Mouse (Mus musculus): ENCODE data around the gene Lamc1. TPM values are rescaled to one million over a fixed set of nuclear protein-coding genes. Genes with fewer than 3 reads are reported as not detected.

Lamc1 gene
- total RNA-seq, 2 experiments from 2014 or later: 67.7 to 71.6 TPM

GRCm38 (mm10) chr1:153326226-153326625 is 6.4 kb downstream of the Lamc1 start:
- Histone ChIP-seq H3K27ac (0 out of 2 replicates have a peak overlapping the region, but pooled peaks have one; percentile 28), H3K4me3 (no peak overlapping the region)
- TF ChIP-seq CTCF (IDR thresholded peaks at IDR 0.05): no peak
- DNase-seq: no peak
- intact Hi-C loops (cut with DNase I): no loop called here

DNA sequence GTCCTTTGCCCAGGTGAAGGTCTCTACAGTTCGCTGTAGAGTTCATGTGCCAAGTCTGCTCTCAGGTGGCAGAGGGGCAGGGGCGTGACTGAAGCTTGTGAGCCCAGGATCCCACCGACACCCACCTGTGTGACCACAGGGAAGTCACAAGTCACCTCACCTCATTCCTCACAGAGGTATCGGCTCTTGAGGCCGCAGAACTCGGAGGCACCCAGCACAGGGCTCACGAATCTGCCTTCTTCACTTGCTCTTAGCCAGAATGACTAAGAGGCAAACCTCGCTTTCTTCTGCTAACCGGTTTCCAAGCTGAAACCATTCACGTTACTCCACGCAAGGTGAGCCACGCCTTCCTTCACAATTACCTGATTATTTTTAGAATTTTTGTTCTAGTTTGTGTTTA is 11.2 kb downstream of the Lamc1 start:
- DNase-seq: no peak
- Histone ChIP-seq H3K4me3 (peak overlapping the region; percentile 15), H3K27ac (peak overlapping the region; percentile 64)
- intact Hi-C loops (cut with DNase I): no loop called here
- TF ChIP-seq CTCF (IDR thresholded peaks at IDR 0.05): no peak

DNA sequence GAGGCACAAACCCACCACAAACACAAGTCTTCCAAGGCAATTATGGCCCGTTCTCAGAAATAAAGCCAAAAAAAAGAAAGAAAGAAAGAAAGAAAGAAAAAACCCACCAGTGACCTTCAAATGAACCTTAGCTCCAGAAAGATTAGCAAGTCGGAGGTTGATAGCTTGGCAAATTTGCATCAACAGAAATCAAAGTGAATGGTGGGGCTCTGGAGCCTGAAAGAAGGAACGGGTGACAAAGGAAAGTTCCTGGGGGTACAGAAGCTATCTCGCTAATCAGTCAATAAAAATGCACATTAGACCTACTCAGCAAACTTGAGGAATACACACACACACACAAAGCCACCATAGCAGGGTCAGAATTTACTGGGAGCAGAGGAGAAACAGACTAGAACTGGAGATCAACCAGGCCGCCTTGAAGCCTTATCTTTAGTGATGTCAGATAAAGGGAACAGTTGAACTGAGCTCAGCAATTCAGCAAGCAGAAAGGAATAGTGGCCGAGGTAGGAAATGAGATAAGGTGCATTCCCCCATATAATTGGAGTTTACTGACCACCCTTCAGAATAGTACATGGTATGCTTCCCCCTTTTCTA is 11.9 kb downstream of the Lamc1 start:
- TF ChIP-seq CTCF (IDR thresholded peaks at IDR 0.05): no peak
- peak overlapping the region; percentile 23; the same call in 1 of the 2 replicates for H3K4me3 ChIP-seq
- DNase-seq: no peak
- peak overlapping the region; percentile 58 for H3K27ac ChIP-seq
- intact Hi-C loops (cut with DNase I): no loop called here

GRCm38 (mm10) chr1:153320121-153320520 is 12.5 kb downstream of the Lamc1 start:
- intact Hi-C loops (cut with DNase I): no loop called here
- no peak for TF ChIP-seq CTCF (IDR thresholded peaks at IDR 0.05)
- Histone ChIP-seq H3K27ac (peak overlapping the region; percentile 58), H3K4me3 (peak overlapping the region; percentile 23)
- DNase-seq: no peak

DNA sequence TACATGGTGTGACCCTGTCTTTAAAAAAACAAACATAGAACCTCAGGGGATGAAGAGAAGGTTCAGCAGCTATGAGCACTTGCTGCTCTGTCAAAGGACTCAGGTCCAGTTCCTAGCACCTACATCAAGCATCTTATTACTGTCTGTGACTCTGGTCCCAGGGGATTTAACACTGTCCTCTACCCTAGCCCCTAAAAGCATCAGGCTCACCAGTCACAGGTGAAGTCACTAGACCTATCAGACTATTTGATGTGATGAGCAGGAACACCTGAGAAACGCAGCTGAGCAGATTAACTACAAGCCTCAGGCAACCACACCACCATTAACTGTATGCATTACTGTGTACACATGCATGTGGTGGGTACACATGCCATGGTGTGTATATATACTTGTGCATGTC is 13.8 kb downstream of the Lamc1 start:
- intact Hi-C loops (cut with DNase I): no loop called here
- no peak for TF ChIP-seq CTCF (IDR thresholded peaks at IDR 0.05)
- DNase-seq: no peak
- Histone ChIP-seq H3K27ac (peak overlapping the region; percentile 78), H3K4me3 (no peak overlapping the region)

GRCm38 (mm10) chr1:153318287-153318686 is 14.3 kb downstream of the Lamc1 start:
- peak overlapping the region; percentile 78 for H3K27ac ChIP-seq
- H3K4me3 ChIP-seq: no peak overlapping the region; the same call in 1 of the 2 replicates
- intact Hi-C loops (cut with DNase I): no loop called here
- TF ChIP-seq CTCF (IDR thresholded peaks at IDR 0.05): no peak
- no peak for DNase-seq

DNA sequence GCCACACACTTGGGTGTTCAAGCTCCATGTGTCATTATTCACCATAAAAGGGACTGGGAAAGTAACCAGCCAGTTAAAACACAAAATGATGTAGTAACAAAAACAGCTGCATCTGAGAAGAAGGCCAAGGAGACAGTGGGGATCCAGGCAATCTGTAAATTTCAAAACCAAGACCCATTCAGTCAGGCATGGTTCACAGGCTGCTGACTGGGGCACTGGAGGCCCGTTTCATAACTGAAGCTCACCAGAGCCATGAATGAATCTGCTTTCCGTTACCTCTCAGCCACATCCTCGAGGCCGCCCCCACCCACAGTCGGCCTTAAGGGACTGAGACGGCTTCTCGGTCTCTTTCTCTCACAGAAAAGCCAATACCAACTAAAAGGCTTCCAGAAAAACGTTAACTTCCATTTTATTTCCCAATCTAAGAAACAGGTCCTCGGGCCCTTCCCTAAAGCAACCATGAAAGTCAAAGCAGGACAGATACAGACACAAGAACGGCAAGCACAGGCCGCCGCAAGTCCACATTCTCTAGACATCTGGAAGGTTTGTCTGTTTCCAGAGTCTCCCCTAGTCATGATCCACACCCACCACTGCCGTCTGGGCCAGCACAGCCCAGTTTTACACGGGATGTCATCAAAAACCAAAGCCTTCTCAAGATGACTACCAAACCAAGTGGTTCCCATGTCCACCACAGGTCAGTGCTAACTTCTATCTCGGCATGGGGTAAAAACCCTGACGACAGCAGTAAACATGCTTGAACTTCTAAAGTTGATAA is 14.9 kb downstream of the Lamc1 start:
- DNase-seq: peak; percentile 46
- intact Hi-C loops (cut with DNase I): no loop called here

GRCm38 (mm10) chr1:153316956-153317355 is 15.6 kb downstream of the Lamc1 start:
- Histone ChIP-seq H3K27ac (peak overlapping the region; percentile 78), H3K4me3 (peak overlapping the region; percentile 21; the same call in 1 of the 2 replicates)
- DNase-seq: no peak
- intact Hi-C loops (cut with DNase I): no loop called here
- no peak for TF ChIP-seq CTCF (IDR thresholded peaks at IDR 0.05)

More for the DNA sequence above, 14.9 kb downstream of the Lamc1 start:
- TF ChIP-seq CTCF (IDR thresholded peaks at IDR 0.05): no peak
- peak overlapping the region; percentile 78 for H3K27ac ChIP-seq
- peak overlapping the region; percentile 45 for H3K4me3 ChIP-seq

DNA sequence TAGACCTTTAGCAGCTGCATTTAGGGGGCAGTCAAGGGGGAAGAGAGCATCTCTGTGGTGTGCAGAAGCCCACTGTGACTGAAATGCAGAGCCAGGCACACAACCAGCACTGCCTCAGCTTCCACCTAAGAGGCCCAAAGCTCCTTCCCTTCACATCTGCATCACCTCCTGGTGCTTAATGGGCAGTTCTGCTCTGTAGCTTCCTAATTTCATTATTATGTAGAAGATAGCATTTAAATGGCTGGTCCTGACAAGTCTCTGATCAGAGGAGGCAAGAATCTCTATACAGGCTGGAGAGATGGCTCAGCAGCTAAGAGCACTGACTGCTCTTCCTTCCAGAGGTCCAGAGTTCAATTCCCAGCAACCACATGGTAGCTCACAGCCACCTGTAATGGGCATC is 16.3 kb downstream of the Lamc1 start:
- no peak for DNase-seq
- Histone ChIP-seq H3K4me3 (no peak overlapping the region), H3K27ac (peak overlapping the region; percentile 78)
- TF ChIP-seq CTCF (IDR thresholded peaks at IDR 0.05): no peak
- intact Hi-C loops (cut with DNase I): no loop called here

GRCm38 (mm10) chr1:153315121-153315520 is 17.5 kb downstream of the Lamc1 start:
- intact Hi-C loops (cut with DNase I): no loop called here

DNA sequence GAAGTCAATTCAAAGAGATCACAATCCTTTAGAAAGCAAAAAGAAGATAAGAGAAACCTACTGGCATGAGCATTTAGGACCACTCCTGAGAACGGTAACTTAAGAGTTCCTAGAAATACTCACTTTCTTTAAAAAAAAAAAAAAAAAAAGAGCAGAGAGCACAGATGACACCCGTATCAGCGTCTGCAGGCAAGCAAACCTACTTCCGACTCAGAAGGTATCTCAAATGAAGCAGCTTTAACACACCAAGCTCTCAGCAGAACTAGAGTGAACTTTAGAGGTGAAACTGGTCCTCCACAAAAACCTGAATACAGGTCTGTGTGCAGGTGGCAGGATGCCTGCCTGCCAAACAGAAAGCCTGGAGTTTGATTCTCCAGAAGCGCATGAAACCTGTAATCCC is 19.6 kb downstream of the Lamc1 start:
- intact Hi-C loops (cut with DNase I): no loop called here
- no peak for DNase-seq
- TF ChIP-seq CTCF (IDR thresholded peaks at IDR 0.05): no peak
- no peak overlapping the region for H3K4me3 ChIP-seq
- peak overlapping the region; percentile 29; the same call in 1 of the 2 replicates for H3K27ac ChIP-seq

More at GRCm38 (mm10) chr1:153315121-153315520, 17.5 kb downstream of the Lamc1 start:
- DNase-seq: no peak
- Histone ChIP-seq H3K4me3 (no peak overlapping the region), H3K27ac (peak overlapping the region; percentile 38; the same call in 1 of the 2 replicates)
- no peak for TF ChIP-seq CTCF (IDR thresholded peaks at IDR 0.05)

DNA sequence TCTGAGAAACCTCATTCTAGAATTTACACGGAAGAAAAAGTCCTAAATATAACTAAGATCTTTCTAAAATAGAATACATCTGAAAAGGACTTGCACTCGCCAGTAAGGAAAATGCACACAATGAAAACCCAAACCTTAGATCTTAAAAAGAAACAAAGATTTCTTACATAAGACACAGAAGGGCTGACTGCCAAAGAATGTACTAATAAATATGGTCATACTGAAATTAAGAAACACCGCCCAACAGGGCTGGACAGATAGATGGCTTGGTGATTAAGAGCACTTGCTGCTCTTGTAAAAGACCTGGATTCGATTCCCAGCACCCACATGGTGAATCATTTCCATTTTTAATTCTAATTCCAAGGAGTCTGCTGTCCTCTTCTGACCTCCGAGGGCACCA is 22.4 kb downstream of the Lamc1 start:
- intact Hi-C loops (cut with DNase I): loop anchor here (2.0 kb wide), 1 partner anchor 21 kb away; no protein-coding TSS in a partner anchor
- no peak for TF ChIP-seq CTCF (IDR thresholded peaks at IDR 0.05)
- H3K27ac ChIP-seq: peak overlapping the region; percentile 91
- no peak for DNase-seq
- H3K4me3 ChIP-seq: no peak overlapping the region

DNA sequence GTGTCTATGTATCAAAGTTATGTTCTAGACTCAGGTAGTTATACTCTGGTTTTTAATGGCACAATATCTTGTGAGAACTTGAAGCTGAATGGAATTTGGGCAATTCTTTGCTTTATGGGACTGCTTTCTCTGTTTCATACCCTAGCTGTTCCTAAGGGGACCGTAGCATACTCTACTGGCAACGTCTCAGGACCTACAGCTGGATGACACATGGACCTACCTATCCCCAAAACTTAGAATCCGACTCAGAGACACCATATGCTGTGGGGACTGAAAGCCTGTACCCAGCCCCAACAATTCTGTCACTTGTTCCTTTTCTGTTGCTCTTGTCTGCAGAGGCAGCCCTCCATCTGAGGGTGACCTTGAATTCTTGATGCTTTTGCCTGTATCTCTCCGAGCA is 23.3 kb downstream of the Lamc1 start:
- peak overlapping the region; percentile 58 for H3K4me3 ChIP-seq
- no peak for TF ChIP-seq CTCF (IDR thresholded peaks at IDR 0.05)
- H3K27ac ChIP-seq: peak overlapping the region; percentile 91
- intact Hi-C loops (cut with DNase I): loop anchor here (5.0 kb wide), 1 partner anchor 72 kb away; no protein-coding TSS in a partner anchor
- DNase-seq: no peak
